Mouse (Mus musculus): ENCODE data around the gene Mtmr11. TPM values are rescaled to one million over a fixed set of nuclear protein-coding genes. Genes with fewer than 3 reads are reported as not detected.

Gene Mtmr11
- 10.8 and 22.4 TPM in 2 replicates for polyA plus RNA-seq (2012; rRNA removed; ENCODE audit: low replicate concordance)

DNA sequence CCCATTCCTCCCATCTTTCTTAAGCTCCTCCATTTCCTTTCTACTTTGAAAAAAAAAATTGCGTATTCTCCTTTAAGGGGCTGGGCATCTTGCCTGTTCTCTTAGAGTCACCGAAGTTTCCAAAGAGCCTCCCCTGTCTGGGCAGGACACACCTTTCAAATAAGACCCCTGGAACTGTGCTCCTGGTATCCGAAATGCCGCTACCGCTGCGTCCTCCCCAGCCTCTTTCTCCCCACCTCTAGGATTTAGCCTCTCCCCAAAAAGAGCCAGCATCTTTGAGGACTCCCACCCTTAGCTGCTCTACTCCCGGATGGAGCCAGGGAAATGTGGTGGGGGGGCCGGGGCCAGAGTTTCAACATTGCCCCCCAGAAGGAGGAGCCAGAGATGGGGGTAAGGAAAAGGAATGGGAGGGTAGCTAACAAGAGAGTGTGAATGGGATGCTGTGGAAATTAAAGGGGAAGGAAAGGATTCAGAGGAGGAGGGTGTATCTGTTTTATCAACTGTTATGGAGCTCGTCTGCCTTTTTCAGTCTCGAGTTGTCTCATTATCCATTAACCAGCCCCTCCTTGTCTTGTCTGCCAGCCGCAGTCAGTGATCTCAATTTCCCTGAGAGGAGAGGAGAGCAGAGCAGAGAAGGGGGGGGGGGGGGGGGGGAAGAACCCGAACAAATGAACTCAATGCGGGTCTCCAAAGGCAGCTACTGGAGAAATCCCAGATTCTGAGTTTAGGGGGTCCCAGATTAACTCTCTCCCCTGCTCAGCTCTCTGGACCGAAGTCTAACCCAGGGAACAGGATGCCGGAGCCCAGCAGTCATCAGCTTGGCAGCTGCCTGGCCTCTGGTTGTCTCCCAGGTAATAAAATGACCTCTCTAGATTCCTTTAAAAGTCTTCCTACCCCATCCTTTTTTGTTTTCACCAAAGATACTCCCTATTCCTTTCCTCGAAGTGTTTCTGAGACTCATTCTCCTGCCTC is at the start of gene Mtmr11:
TSS of gene Mtmr11 (plus strand) at position 136 of the 972 bp plus-strand sequence.

DNA sequence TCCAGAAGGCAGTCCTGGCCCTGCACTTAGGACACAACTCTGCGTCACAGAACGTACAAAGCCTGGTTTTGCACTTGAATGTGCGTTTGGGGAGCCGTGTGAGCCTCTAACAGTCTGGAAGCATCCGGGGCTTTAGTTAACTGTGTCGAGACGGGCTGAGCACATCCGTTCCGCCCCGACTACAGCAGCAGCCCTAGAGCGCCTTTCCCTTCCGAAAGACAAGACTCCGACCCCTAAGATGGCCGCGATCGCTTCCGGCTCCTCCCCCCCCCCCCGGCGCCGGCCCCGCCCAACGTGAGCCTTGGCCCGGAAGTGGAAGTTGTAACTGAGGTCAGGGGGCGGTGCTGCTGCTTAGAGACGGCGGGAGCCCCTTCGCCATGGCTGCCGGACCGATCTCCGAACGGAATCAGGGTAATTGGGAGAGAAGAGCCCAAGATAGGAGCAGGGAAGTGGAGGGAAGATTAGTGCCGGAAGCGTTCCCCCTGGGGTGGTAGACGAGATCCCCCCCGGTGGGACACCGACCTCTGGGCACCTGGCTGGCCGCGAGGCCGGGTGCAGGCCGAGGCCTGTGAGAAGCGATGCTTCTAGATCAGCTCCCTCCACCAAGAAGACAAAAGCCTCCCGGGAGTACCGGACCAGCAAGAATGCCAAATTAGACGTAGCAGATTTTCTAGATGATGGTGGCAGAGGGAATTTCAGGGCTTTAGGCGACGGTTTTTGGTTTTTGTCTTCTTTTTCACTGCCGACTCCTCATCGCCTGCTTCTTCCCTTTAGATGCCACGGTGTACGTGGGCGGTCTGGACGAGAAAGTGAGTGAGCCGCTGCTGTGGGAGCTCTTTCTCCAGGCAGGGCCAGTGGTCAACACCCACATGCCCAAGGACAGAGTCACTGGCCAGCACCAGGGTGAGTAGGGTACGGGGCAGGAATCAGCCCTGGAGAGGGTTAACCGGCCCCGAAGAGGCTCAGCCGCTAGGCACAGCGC is 10.7 kb downstream of the Mtmr11 start, which contains the start of gene Sf3b4:
TSS of gene Sf3b4 (plus strand) at position 136 of the 982 bp plus-strand sequence.

DNA sequence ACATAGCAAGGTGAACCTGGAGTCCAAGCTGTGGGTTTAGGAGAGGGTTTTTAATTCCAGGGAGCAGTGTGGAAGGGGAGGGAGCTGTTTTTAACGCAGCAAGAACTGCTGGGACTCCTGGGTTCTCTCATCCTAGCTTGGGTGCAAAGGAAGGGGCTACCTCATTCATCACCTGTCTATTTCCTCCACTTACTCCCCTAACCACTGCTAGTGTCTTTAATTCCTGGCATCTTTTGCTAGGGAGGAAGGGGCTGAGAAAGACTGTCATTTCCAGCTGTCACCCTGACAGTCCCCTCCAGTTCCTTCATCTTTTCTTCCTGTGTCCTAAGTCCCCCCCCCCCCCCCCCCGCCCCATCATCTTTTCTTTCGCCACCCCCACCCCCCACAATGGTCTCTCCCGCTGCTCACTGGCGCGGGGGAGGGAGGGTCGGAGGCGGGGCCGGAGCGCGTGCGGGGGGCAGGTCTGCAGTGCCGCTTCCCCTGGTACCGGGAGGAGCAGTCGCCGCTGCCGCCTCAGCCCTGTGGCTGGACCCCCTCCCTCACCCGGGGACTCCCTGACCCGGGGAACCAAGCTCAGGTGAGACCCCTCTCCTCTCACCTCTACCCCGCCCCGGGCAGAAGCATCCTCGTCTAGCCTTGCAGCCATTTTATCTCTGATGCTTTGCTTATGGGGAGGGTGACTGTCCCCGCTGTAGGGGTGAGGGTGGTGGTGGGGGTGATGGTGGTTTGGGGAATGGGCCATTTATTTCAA is 19.1 kb downstream of the Mtmr11 start, which contains the start of gene Sv2a:
TSS of gene Sv2a (plus strand) at position 425 of the 751 bp plus-strand sequence.

DNA sequence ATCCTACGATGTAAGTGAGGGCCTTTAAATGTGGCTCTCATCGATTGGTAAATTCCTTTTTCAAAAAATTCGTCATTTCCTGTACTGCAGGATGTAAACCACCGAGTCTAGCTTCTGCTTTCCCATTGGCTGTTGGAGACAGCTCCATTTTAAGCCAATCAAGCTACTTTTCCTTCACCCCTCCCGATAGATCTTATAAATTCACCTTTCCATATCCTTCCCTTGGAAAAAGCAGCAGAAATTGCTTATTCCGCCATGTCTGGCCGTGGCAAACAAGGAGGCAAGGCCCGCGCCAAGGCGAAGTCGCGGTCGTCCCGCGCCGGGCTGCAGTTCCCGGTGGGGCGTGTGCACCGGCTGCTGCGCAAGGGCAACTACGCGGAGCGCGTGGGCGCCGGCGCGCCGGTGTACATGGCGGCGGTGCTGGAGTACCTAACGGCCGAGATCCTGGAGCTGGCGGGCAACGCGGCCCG is 57.9 kb downstream of the Mtmr11 start, which contains the start of the genes Bola1 and Hist2h2ab:
TSS of gene Bola1 (minus strand) at position 49 of the 470 bp plus-strand sequence.
TSS of gene Hist2h2ab (plus strand) at position 205 of the 470 bp plus-strand sequence.

DNA sequence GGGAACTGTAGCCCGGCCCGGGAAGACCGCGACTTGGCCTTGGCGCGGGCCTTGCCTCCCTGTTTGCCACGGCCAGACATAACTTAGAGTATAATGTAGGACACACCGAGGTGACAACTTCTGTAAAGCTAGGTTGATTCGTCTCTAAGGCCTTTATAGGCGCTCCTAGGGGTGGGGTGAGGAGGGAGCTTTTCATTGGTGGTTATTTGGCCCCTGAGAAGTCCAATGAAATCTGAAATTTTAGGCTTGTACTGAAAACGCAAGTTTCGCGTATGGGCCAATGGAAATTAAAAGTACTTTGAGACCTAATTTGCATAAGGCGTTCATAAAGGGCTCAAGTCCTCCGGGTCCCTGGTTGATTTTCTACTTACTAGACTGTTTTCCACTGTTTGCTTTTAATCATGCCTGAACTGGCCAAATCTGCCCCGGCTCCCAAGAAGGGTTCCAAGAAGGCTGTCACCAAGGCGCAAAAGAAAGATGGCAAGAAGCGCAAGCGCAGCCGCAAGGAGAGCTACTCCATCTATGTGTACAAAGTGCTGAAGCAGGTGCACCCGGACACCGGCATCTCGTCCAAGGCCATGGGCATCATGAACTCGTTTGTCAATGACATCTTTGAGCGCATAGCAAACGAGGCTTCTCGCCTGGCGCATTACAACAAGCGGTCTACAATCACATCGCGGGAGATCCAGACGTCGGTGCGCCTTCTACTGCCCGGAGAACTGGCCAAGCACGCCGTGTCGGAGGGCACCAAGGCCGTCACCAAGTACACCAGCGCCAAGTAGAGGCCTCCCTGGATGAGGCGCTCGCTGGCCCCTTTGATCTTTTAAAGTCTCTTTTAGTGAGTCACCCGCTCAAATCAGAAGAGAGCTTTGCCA is 59.2 kb downstream of the Mtmr11 start, which contains the start of the genes Hist2h2ac and Hist2h2be:
TSS of gene Hist2h2ac (minus strand) at position 116 of the 875 bp plus-strand sequence.
TSS of gene Hist2h2be (plus strand) at position 355 of the 875 bp plus-strand sequence.

Other genes starting within 250 kb of the Mtmr11 start
- 8.2 and 8.7 TPM in 2 replicates for gene Anp32e, start 232.8 kb upstream of the Mtmr11 start, polyA plus RNA-seq (2012; rRNA removed; ENCODE audit: low replicate concordance)
- 53.2 and 72.6 TPM in 2 replicates for gene Plekho1, start 166.0 kb upstream of the Mtmr11 start, polyA plus RNA-seq (2012; rRNA removed; ENCODE audit: low replicate concordance)
- gene Vps45, start 103.5 kb upstream of the Mtmr11 start, polyA plus RNA-seq (2012; rRNA removed; ENCODE audit: low replicate concordance): 4.3 and 7.9 TPM in 2 replicates
- gene Otud7b, start 57.5 kb upstream of the Mtmr11 start, polyA plus RNA-seq (2012; rRNA removed; ENCODE audit: low replicate concordance): 10.1 and 22.4 TPM in 2 replicates
- 64.9 and 128 TPM in 2 replicates for gene Sf3b4, start 10.3 kb downstream of the Mtmr11 start, polyA plus RNA-seq (2012; rRNA removed; ENCODE audit: low replicate concordance)
- 1.4 and 1.5 TPM in 2 replicates for gene Sv2a, start 19.1 kb downstream of the Mtmr11 start, polyA plus RNA-seq (2012; rRNA removed; ENCODE audit: low replicate concordance)
- gene Bola1, start 57.7 kb downstream of the Mtmr11 start, polyA plus RNA-seq (2012; rRNA removed; ENCODE audit: low replicate concordance): 36.4 and 85.0 TPM in 2 replicates
- 3.1 TPM in 1 of 2 replicates, not detected in the other for gene Hist2h2ab, start 57.9 kb downstream of the Mtmr11 start, polyA plus RNA-seq (2012; rRNA removed; ENCODE audit: low replicate concordance)
- gene Hist2h2ac, start 58.9 kb downstream of the Mtmr11 start, polyA plus RNA-seq (2012; rRNA removed; ENCODE audit: low replicate concordance): 2.5 and 23.4 TPM in 2 replicates
- 4.8 and 7.8 TPM in 2 replicates for gene Hist2h2be, start 59.1 kb downstream of the Mtmr11 start, polyA plus RNA-seq (2012; rRNA removed; ENCODE audit: low replicate concordance)
- gene Hist2h3c2, start 77.1 kb downstream of the Mtmr11 start, polyA plus RNA-seq (2012; rRNA removed; ENCODE audit: low replicate concordance): 25.1 and 89.4 TPM in 2 replicates
- 28.8 and 350 TPM in 2 replicates for gene Hist2h2aa2, start 78.3 kb downstream of the Mtmr11 start, polyA plus RNA-seq (2012; rRNA removed; ENCODE audit: low replicate concordance)
- gene Hist2h2aa1, start 83.5 kb downstream of the Mtmr11 start, polyA plus RNA-seq (2012; rRNA removed; ENCODE audit: low replicate concordance): 270 and 607 TPM in 2 replicates
- gene Hist2h3c1, start 84.7 kb downstream of the Mtmr11 start, polyA plus RNA-seq (2012; rRNA removed; ENCODE audit: low replicate concordance): not detected in 2 replicates
- 2.7 and 10.1 TPM in 2 replicates for gene Hist2h4, start 101.3 kb downstream of the Mtmr11 start, polyA plus RNA-seq (2012; rRNA removed; ENCODE audit: low replicate concordance)
- 20.1 and 116 TPM in 2 replicates for gene Hist2h3b, start 106.7 kb downstream of the Mtmr11 start, polyA plus RNA-seq (2012; rRNA removed; ENCODE audit: low replicate concordance)
- gene Hist2h2bb, start 107.7 kb downstream of the Mtmr11 start, polyA plus RNA-seq (2012; rRNA removed; ENCODE audit: low replicate concordance): 1.1 and 3.8 TPM in 2 replicates
- 4.5 and 11.6 TPM in 2 replicates for gene Fcgr1, start 132.0 kb downstream of the Mtmr11 start, polyA plus RNA-seq (2012; rRNA removed; ENCODE audit: low replicate concordance)